Mouse (Mus musculus): Measurements from ENCODE around the gene Ckmt1.

DNA sequence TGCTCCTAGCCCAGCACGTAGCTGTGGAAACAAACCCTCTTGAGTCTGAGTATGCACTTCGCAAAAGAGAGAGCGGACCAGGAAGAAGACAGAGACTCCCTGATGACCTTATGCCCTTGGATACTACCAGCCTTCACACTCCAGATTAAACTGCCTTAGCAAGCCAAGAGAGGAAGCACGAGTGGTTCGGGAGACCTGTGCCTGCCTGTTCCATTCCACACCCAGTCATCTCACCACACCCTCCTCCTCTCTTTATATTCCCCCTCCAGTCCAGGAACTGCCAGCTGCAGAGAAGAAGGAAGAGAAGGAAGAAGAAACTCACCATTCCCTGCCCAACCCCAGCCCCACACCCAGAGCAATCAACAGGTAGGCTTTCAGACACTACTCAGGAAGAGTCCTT is at the start of gene Ckmt1:
- TF ChIP-seq CTCF (conservative IDR thresholded peaks at IDR 0.05; ENCODE audit: insufficient read depth, insufficient read length, low read depth, low read length) (no peak), POLR2A (IDR thresholded peaks at IDR 0.05; ENCODE audit: low read depth, low read length) (no peak)
